Mouse (Mus musculus): ENCODE data around the gene Vtcn1. TPM values are rescaled to one million over a fixed set of nuclear protein-coding genes. Genes with fewer than 3 reads are reported as not detected.
"Not testable (repeated sequence)": the region's sequence is repeated elsewhere in the genome, so short reads cannot be mapped to it uniquely, and the experiment has no call there.

Vtcn1 gene
- polyA plus RNA-seq, 1 experiment = not detected

- Histone ChIP-seq H3K4me3 (replicated peaks) (no peak overlapping the region), H3K4me1 (ENCODE audit: control insufficient read depth) (no peaks in the 10 kb centered on the region), H3K27me3 (ENCODE audit: control insufficient read depth) (no peaks in the 10 kb centered on the region), H3K9me3 (ENCODE audit: control insufficient read depth, low read length) (no peaks in the 10 kb centered on the region), H3K36me3 (ENCODE audit: control insufficient read depth) (no peaks in the 10 kb centered on the region)
- TF ChIP-seq TAL1 (IDR thresholded peaks at IDR 0.05; ENCODE audit: low read length) (no peak), GATA1 (IDR thresholded peaks at IDR 0.05; ENCODE audit: low read length) (no peak)
Measured at GRCm38 (mm10) chr3:100804975-100805374, 20.3 kb upstream of the Vtcn1 start.

DNA sequence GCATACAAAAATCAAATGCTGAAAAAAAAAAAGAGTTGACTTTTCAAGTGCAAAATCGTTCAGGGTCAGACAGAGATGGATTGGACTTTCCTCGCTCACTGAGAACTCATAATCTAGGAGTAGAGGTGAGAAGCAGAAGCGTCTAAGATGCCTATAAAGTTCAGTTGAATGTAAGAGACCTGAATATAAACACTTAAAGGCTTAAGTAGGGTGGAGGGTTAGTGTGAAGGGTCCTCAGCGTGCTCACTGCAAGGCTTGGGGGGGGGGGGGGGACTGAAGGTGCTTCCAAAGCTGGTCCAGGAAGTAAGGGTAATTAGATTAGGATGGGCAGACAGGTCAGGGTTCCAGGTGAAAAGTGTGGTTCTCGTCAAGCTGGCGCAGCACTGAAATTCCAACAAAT, 19.3 kb upstream of the Vtcn1 start:
- no peak overlapping the region for H3K4me3 ChIP-seq (replicated peaks)
- H3K27me3 ChIP-seq (ENCODE audit: control insufficient read depth) = no peaks in the 10 kb centered on the region
- H3K9me3 ChIP-seq (ENCODE audit: control insufficient read depth, low read length) = no peaks in the 10 kb centered on the region
- TF ChIP-seq GATA1 (IDR thresholded peaks at IDR 0.05; ENCODE audit: low read length) (no peak), TAL1 (IDR thresholded peaks at IDR 0.05; ENCODE audit: low read length) (no peak)
- H3K4me1 ChIP-seq (ENCODE audit: control insufficient read depth) = no peaks in the 10 kb centered on the region
- no peaks in the 10 kb centered on the region for H3K36me3 ChIP-seq (ENCODE audit: control insufficient read depth)

- H3K27me3 ChIP-seq (ENCODE audit: control insufficient read depth) = no peaks in the 10 kb centered on the region
- TF ChIP-seq TAL1 (IDR thresholded peaks at IDR 0.05; ENCODE audit: low read length) (no peak), GATA1 (IDR thresholded peaks at IDR 0.05; ENCODE audit: low read length) (no peak)
- no peaks in the 10 kb centered on the region for H3K36me3 ChIP-seq (ENCODE audit: control insufficient read depth)
Measured at GRCm38 (mm10) chr3:100810461-100810860, 14.8 kb upstream of the Vtcn1 start.

GRCm38 (mm10) chr3:100811836-100812235, 13.4 kb upstream of the Vtcn1 start:
- peaks cover 10% of the 10 kb centered on the region for H3K4me1 ChIP-seq (ENCODE audit: control insufficient read depth)
- TF ChIP-seq GATA1 (IDR thresholded peaks at IDR 0.05; ENCODE audit: low read length) (no peak), TAL1 (IDR thresholded peaks at IDR 0.05; ENCODE audit: low read length) (no peak)
- no peak overlapping the region for H3K4me3 ChIP-seq (replicated peaks)
- no peaks in the 10 kb centered on the region for H3K36me3 ChIP-seq (ENCODE audit: control insufficient read depth)
- H3K9me3 ChIP-seq (ENCODE audit: control insufficient read depth, low read length) = peaks cover 3% of the 10 kb centered on the region; the same call in 1 of the 2 replicates
- H3K27me3 ChIP-seq (ENCODE audit: control insufficient read depth) = no peaks in the 10 kb centered on the region

More at GRCm38 (mm10) chr3:100810461-100810860, 14.8 kb upstream of the Vtcn1 start:
- no peak overlapping the region for H3K4me3 ChIP-seq (replicated peaks)
- peaks cover under 1% of the 10 kb centered on the region; the same call in 1 of the 2 replicates for H3K9me3 ChIP-seq (ENCODE audit: control insufficient read depth, low read length)
- H3K4me1 ChIP-seq (ENCODE audit: control insufficient read depth) = peaks cover 7% of the 10 kb centered on the region

DNA sequence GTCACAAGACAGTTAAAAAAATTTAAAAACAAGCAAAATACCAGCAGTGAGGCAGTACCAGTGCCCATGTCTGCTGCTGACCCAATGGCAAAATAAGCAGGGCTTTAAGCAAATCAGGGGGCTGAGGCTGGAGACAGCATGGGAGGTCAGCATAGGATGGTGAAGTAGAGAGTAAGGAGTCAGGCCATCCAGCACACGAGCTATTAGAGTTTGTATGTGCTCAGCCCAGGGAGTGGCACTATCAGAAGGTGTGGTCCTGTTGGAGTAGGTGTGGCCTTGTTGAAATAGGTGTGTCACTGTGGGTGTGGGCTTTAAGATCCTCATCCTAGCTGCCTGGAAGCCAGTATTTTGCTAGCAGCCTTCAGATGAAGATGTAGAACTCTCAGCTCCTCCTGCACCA, 9.8 kb upstream of the Vtcn1 start:
- H3K9me3 ChIP-seq (ENCODE audit: control insufficient read depth, low read length); H3K36me3 ChIP-seq (ENCODE audit: control insufficient read depth): not testable (repeated sequence)
- peaks cover 10% of the 10 kb centered on the region for H3K4me1 ChIP-seq (ENCODE audit: control insufficient read depth)

GRCm38 (mm10) chr3:100818709-100819108, 6.5 kb upstream of the Vtcn1 start:
- Histone ChIP-seq H3K36me3 (ENCODE audit: control insufficient read depth) (no peaks in the 10 kb centered on the region), H3K27me3 (ENCODE audit: control insufficient read depth) (no peaks in the 10 kb centered on the region), H3K4me1 (ENCODE audit: control insufficient read depth) (peaks cover 10% of the 10 kb centered on the region), H3K4me3 (replicated peaks) (no peak overlapping the region), H3K9me3 (ENCODE audit: control insufficient read depth, low read length) (peaks cover 3% of the 10 kb centered on the region; the same call in 1 of the 2 replicates)
- no peak for TF ChIP-seq TAL1 (IDR thresholded peaks at IDR 0.05; ENCODE audit: low read length)
- no peak for TF ChIP-seq GATA1 (IDR thresholded peaks at IDR 0.05; ENCODE audit: low read length)

More for the DNA sequence above, 9.8 kb upstream of the Vtcn1 start:
- H3K4me3 ChIP-seq (replicated peaks); H3K27me3 ChIP-seq (ENCODE audit: control insufficient read depth): not testable (repeated sequence)

GRCm38 (mm10) chr3:100819571-100819970, 5.7 kb upstream of the Vtcn1 start:
- H3K9me3 ChIP-seq (ENCODE audit: control insufficient read depth, low read length) = peaks cover 3% of the 10 kb centered on the region; the same call in 1 of the 2 replicates
- no peaks in the 10 kb centered on the region for H3K36me3 ChIP-seq (ENCODE audit: control insufficient read depth)
- no peaks in the 10 kb centered on the region for H3K27me3 ChIP-seq (ENCODE audit: control insufficient read depth)
- peaks cover 10% of the 10 kb centered on the region for H3K4me1 ChIP-seq (ENCODE audit: control insufficient read depth)
- TF ChIP-seq TAL1 (IDR thresholded peaks at IDR 0.05; ENCODE audit: low read length) (no peak), GATA1 (IDR thresholded peaks at IDR 0.05; ENCODE audit: low read length) (no peak)
- H3K4me3 ChIP-seq (replicated peaks) = no peak overlapping the region

GRCm38 (mm10) chr3:100820852-100821251, 4.4 kb upstream of the Vtcn1 start:
- Histone ChIP-seq H3K27me3 (ENCODE audit: control insufficient read depth) (no peaks in the 10 kb centered on the region), H3K4me1 (ENCODE audit: control insufficient read depth) (no peaks in the 10 kb centered on the region; the same call in 1 of the 2 replicates), H3K9me3 (ENCODE audit: control insufficient read depth, low read length) (no peaks in the 10 kb centered on the region), H3K36me3 (ENCODE audit: control insufficient read depth) (no peaks in the 10 kb centered on the region), H3K4me3 (replicated peaks) (no peak overlapping the region)
- TF ChIP-seq GATA1 (IDR thresholded peaks at IDR 0.05; ENCODE audit: low read length) = no peak
- no peak for TF ChIP-seq TAL1 (IDR thresholded peaks at IDR 0.05; ENCODE audit: low read length)

DNA sequence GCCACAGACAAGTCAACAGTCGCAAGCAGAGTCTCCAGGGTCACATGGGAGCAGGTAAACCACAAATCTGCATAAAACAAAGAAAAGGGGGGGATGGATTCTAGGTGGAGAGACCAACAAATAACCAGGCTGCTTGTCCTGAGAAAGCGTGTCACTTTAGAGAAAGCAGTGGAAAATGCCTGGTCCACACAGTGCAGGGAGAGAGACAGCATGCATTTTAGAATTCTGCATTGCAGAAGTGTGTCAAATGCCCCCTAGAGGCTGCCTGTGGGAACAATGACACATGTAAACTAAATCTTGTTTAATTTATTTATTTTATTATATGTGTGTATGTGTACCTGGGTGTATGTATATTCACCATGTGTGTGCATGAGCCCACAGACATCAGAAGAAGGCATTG, 4.0 kb upstream of the Vtcn1 start:
- no peaks in the 10 kb centered on the region; the same call in 1 of the 2 replicates for H3K4me1 ChIP-seq (ENCODE audit: control insufficient read depth)

GRCm38 (mm10) chr3:100843784-100844183, 18.5 kb downstream of the Vtcn1 start:
- Histone ChIP-seq H3K4me3 (replicated peaks) (no peak overlapping the region), H3K27me3 (ENCODE audit: control insufficient read depth) (no peaks in the 10 kb centered on the region)
- TF ChIP-seq TAL1 (IDR thresholded peaks at IDR 0.05; ENCODE audit: low read length) (no peak), GATA1 (IDR thresholded peaks at IDR 0.05; ENCODE audit: low read length) (no peak)

More for the DNA sequence above, 4.0 kb upstream of the Vtcn1 start:
- TF ChIP-seq GATA1 (IDR thresholded peaks at IDR 0.05; ENCODE audit: low read length) = no peak
- no peaks in the 10 kb centered on the region for H3K9me3 ChIP-seq (ENCODE audit: control insufficient read depth, low read length)
- H3K4me3 ChIP-seq (replicated peaks) = no peak overlapping the region
- H3K27me3 ChIP-seq (ENCODE audit: control insufficient read depth) = no peaks in the 10 kb centered on the region
- H3K36me3 ChIP-seq (ENCODE audit: control insufficient read depth) = no peaks in the 10 kb centered on the region

More at GRCm38 (mm10) chr3:100843784-100844183, 18.5 kb downstream of the Vtcn1 start:
- Histone ChIP-seq H3K36me3 (ENCODE audit: control insufficient read depth) (no peaks in the 10 kb centered on the region), H3K9me3 (ENCODE audit: control insufficient read depth, low read length) (no peaks in the 10 kb centered on the region), H3K4me1 (ENCODE audit: control insufficient read depth) (no peaks in the 10 kb centered on the region)

All from erythroblast, embryonic 14.5 days (primary cell).